Mouse (Mus musculus): ENCODE results near the gene Trp53.
A peak's percentile ranks its signal among the peaks of the same experiment; 100 is the strongest.

Trp53 gene

GRCm38 (mm10) chr11:69632284-69633089, 52.3 kb downstream of the Trp53 start, which contains the start of gene Fxr2:
TSS of gene Fxr2 (plus strand) at chr11:69632990.
- DNase-seq: peak; percentile 100

- no peak for DNase-seq
Measured at GRCm38 (mm10) chr11:69633128-69633866, 53.1 kb downstream of the Trp53 start.

GRCm38 (mm10) chr11:69635471-69635870, 55.3 kb downstream of the Trp53 start:
- DNase-seq: no peak
